Mouse (Mus musculus) adrenal gland, adult 8-10 months (tissue): ENCODE measurements around the gene Stk40. TPM values are rescaled to one million over a fixed set of nuclear protein-coding genes. Genes with fewer than 3 reads are reported as not detected.
A peak's percentile ranks its signal among the peaks of the same experiment; 100 is the strongest.
"Not testable (repeated sequence)": the region's sequence is repeated elsewhere in the genome, so short reads cannot be mapped to it uniquely, and the experiment has no call there.

Source experiments
- DNase-seq: peaks from one replicate; pipeline ENCODE4 v3.0.0; 2022
- total RNA-seq, 4 experiments: library from RNA; stranded (reverse); gene quantifications; 2 replicates each; pipeline ENCODE4 v1.2.4; 2022

The Stk40 gene
- 10 to 100 TPM; 33.9 to 38.7 (median 37.6) TPM for total RNA-seq

DNA sequence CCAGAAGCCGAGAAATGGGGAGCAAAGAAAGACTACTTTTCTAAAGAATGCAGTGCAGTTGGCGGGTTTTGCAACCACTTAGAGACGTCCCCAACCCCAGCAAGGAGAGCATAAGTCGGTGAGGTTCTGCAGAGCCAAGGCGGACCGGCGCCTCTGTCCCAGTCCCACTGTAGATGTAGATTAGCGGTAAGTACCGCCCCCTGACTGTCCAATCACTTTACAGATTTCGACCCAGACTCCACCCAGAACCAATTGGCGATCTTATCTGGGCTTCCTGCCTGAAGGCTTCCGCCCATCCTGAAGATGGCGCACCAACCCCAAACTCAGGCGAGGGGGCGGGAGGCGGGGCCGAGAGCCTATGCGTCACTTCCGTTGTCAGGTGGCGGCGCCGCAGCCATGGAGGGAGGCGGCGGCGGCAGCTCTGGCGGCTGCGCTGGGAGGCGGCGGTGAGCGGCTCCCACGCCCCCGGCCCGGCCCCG lies at the start of gene Stk40:
Gene Stk40 (plus strand): TSS at position 368 of the 479 bp plus-strand sequence.
- DNase-seq, result peak; percentile 95

DNA sequence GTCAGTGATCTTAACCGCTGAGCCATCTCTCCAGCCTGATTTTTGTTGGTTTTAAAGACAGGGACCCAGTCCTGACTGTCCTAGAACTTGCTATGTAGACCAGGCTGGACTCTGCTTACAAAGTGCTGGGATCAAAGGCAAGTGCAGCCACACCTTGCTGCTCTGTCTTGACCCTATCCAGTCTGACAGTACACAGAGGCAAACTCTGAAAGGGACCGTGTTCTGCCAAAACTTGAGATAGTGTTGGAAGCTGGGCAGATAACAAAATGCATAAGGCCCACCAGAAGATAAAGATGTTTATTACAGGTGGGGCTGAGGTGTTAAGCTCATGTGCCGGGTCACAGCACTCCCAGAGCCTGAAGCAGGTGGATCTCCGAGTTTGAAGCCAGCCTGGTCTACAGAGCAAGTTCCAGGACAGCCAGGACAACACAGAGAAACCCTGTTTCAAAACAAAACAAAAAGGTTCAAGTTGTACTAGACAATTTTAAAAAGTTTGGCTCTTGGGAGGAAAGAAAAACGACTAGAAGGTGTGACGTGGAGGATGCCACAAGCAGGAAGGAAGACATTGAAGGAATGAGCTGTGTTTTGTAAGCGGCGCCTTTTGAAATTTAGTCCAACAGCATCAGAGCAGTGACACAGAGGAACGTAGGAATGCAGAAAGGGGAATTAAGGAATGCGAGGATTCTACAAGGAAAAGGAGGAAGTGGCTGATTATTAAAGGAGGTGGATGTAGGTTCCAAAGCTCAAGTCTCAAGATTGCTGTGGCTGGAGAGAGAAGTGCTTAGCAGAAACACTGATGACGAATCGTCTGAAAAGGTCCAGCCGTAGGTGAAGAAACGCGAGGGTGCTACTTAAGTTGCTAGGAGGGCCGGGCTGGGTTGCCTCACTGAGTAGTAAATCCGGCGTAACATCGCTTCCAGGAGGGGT lies 46.3 kb upstream of the Stk40 start:
- no peak for DNase-seq

DNA sequence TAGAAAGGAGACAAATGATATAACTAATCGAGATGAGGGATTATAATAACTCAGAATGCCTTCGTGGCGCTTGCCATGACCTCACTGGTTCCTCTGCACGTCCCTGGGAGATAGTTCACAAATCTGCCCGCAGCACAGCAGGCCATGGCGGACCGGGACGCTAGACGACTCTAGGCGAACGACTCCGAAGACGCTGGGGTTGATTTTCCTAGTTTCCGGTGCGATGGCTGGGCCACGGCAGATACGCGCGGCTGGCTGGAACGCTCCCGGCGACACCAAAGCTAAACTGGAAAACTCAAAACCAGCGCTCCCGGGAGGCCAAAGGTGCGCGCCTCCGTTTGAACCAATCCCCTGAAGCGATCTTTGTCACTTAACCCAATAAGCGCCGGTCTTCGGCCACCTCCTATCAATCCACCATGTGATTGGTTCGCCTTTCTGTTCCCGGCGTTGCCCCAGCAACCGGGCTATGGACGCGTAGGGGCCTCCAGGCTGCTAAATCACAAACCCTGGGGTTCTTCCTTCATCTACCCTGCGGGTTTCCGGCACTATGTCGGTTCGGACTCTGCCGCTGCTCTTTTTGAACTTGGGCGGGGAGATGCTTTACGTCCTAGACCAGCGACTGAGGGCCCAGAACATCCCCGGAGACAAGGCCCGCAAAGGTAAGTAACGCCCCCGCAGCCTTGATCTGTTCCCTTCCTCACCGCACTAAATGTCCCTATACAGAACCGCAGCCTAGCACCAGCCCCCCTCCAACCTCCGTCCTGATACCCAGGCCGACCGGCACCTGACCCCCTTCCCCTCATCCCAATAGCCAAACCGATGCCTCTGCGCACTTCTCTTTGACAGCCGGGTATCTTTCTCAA lies 45.4 kb upstream of the Stk40 start, which contains the start of gene Oscp1:
Gene Oscp1 (plus strand): TSS at position 432 of the 863 bp plus-strand sequence.
- peak; percentile 90 for DNase-seq

DNA sequence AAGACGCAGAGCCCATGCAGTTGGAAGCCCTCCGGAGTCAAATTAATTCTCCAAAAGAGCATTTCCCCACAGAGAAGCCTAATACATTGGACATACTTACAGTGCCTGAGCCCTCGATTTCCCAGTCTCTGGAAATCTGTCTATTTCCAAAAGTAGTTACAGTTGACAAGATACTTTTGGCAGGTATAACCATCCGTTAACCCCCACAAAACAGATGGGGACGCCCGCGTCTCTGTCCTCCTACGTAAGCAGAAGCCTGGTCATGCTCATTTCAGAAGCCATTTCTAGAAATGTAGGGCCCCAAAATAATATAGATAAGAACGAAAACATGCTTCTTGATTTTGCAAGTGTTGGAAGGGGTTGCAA lies 44.8 kb upstream of the Stk40 start:
- no peak for DNase-seq

DNA sequence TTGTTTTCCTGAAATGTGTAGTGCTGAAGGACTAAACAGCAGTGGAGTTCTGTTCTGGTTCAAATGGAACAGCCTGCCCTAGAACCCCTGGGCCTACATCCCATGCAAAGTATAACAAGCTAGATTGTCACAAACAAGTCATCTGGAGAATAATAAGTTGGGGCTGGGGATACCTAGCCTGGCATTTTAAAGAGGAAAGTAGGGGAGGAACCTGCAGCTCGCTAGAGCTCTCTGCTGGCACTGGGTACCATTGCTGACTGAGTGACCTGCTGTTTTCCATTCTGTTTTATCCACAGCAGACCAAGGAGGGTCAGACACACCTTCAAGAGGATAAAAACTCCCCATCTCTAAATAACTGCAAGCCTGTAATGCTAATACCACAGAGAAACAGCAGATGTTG lies 40.9 kb upstream of the Stk40 start:
- DNase-seq, result no peak

DNA sequence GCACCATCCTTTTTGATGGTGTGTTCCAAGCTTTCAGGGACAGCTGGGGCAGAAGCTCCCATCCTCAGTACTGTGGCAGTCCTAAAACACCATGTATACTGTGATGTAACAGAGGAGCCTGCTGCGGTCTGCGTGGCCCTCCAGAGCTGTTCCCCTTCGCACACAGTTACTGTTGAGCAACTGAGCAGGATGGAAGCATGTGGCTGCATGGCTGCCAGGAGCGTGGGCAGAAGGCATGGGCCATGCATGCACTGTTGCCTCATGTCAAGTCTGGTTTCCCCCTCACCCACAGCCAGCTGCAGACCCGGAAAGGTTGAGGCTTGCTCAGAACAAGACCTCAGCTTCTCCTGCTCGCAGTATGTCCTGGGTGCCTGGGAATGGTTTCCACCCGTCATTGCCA lies 38.5 kb upstream of the Stk40 start:
- DNase-seq, result no peak

DNA sequence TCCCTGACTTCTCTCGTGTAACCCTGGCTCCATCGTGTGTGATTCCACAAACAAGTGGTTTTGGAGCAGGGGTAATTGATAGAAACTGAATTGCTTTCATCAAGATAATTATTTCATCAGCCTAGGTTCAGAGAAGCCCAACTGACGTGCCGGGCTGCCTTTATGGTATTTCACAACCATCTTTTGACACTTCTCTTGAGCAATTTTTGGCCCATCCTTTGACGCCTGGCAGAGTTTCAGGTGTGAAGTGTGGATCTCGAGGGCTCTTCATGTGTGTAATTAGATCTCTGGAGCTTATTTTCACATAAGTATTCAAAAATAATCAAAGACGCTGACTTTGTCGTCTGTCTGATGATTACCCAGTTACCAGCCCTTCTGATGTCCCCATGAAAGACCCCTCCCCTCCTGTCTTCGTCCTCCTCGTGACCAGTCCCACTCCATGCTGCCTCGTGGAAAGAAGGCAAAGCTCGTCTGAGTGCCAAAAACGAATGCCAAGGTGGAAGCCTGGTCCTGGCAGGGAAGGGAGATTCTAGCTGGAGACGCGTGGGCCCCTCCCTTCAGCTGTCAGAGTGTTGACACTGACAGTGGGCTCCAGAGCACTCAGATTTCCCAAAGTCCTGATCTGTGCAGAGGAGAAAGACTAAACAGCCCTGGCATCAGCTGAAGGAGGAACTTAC lies 36.2 kb upstream of the Stk40 start:
- no peak for DNase-seq

DNA sequence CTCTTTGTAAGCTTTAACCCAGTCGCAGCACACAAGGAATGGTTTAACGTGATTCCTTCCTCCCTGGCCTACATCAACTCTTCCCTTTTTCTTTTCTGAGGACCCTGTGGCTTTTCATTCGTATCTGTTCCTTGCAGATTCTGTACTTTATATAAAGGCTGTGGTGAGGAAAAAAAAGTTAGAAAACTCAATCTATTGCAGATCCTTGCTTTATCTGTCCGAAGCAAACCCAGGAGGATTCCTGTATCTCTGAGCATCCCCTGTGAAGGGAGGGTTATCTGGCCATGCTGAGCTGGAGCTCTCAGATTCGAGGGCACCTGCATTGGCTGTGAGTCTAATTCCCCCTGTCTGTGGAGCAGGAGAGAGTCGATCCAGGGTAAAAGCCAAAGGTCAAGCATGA lies 34.9 kb upstream of the Stk40 start:
- DNase-seq, result no peak

DNA sequence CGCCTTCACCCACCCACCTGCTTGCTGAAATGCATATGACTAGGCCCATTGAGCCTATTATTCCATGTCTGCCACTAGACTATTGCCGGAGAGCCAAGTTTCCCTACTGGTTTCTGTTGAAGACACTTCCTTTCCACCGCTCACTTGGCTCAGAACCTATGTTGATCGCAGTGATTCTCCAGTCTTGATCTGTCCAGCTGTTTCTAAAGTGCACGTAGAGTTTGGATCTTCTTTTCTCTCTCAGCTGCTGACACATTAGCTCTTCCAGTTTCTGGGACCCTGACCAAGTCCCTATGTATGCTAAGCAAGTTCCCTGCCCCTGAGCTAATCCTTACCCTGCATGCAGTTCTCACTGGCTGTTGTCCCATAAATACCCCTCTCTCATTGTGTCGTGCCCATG lies 25.9 kb upstream of the Stk40 start:
- no peak for DNase-seq

DNA sequence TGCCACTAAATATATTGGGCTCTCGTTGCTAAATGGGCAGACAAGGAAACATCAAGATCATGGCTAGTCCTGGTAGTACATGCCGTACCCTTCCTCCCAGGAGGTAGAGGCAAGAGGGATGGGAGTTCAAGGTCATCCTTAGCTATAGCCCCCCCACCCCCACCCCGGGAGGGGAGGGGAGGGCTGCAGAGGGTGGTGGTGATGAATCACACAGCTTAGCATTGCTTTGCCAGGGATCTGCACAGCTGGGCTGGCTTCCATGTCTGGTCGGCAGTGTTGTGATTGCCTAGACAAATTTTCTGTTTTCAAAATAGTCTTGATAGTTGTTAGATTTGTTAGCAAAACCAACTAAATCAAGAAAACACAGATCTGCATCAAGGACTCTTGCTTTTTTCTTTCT lies 24.5 kb upstream of the Stk40 start:
- DNase-seq, result no peak

DNA sequence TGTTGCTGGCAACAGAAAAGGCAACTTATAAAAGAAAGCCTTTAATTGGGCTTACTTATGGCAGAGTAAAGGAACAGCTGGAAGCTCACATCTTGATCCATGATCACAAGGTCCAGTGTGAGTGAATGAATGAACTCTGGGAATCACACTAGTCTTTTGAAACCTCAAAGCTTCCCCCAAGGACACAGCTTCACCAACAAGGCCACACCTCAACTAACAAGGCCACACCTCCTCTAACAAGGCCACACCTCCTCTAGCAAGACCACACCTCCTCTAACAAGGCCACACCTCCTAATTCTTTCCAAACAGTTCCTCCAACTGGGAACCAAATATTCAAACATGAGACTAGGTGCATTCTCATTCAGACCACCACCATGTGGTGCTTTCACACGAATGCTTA lies 22.2 kb upstream of the Stk40 start:
- no peak for DNase-seq

DNA sequence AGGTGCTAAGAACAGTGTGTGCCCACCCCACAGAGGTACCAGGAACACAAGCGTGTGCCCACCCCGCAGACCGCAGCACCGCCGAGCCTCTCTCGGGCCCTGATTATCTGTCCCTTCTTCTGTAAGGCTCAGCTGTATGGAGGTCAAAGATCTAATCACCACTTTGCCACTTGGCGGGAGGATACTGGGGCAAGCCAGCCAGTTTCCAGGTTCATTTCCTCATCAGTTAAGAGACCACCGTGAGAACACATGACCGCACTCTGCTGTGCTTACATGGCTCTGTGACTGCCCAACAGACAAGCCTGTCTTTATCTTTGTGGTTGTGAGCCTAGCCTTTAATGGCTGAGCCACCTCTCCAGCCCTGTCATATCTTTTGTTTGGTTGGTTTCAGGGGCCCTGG lies 20.7 kb upstream of the Stk40 start:
- no peak for DNase-seq

DNA sequence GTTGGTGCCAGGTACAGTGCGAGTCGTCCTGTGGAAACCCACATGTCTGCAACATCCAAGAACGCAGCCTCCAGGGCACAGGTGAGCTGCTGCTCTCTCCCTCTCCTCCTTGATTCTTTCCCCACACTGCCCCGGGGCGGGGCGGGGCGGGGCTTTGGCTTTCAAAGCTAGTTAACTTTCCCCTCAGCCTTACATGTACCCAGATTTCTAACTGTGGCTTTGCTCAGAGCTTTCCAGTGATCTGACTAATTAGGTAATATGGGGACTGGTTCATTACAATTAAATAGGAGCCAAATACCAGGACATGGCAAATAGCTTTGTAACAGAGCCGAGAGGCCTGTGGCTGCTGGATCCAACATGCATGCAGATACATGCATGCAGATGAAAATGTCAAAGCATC lies 19.4 kb upstream of the Stk40 start:
- DNase-seq, result no peak

DNA sequence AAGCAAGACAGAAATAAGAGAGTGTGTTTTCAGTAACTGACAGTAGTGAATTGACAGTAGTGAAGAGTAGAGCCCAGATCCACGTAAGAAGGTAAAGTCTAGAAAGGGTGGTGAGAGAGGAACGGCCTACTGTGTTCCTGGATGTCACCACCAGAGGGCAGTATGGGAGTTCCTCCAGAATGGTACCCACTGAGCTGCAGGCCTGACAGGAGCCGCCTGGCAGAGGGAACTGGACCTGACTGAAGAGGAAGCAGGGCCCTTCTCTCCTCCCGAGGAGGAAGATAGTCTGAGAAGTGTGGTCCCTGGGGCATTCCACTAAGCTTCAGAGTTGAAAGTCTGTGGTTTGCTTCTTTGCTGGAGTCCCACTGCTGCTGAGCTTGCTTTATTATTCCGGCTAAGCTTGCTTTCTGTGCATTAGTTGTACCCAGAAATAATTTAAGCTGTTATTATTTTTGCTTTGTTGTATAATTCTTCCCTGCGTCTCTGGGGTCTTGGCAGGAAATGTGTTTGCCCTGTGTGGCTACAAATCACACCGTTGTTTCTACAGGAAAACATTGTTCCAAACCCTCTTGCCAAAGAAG lies 17.7 kb upstream of the Stk40 start:
- DNase-seq, result peak; percentile 70

DNA sequence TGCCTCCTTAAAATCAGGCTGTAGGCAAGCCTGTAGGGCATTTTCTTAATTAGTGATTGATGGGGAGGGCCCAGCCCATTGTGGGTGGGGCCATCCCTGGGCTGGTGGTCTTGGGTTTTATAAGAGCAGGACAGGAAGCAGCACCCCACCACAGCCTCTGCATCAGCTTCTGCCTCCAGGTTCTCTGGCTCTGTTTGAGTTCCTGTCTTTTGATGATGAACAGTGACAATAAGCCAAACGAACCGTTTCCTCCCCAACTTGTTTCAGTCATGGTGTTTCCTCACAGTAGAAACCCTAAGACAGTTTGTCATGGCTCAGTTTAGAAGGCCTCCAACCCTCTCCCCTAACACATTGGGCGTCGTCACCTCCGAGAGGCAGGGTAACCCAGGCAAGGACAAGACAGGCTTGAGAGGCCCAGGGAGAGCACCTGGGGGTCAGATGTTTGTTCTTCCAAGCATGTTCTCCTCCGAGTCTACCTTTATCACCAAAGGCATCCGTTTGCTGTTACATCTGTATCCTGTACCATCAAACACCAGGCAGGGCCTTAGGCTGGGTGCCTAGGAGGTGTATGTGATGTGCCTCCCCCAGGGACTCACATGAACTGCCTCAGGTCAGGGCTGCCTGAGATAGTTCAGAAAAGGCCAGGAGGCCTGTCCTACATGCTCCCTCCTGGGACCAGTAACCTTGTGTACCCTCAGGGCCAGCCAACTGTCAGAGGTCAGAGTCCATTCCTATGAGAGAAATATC lies 13.5 kb upstream of the Stk40 start:
- DNase-seq, result no peak

DNA sequence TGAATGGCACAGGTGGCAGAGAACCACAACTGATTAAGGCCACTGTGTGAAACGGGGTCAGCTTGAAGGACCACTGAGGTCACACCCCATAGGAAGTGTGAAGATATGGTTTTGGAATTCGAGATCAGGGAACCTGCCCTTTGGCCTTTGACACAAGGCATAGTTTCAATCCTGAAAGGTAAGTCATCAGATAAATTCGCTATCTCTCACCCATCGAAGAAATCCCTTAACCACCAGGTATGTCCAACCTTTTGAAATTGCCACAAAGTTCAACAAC lies 13.0 kb upstream of the Stk40 start:
- no peak for DNase-seq

DNA sequence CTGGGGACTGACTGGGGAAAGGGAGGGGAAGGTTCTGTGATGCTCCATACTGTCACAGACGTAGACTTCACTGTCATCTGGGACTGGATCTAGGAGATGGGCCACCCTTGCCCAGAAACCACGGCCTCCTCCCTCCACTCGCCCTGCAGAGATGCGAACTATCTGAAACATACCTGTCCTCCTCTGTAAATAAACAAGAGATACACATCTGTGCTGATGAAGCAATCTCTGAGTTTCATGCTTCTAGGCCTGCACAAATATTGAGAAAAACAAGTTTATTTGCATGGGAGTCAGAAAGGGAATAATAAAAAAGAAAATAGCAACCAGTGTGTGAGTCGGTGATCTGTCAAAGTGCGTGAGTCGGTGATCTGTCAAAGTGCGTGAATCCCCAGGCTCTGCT lies 11.9 kb upstream of the Stk40 start:
- DNase-seq, result no peak

DNA sequence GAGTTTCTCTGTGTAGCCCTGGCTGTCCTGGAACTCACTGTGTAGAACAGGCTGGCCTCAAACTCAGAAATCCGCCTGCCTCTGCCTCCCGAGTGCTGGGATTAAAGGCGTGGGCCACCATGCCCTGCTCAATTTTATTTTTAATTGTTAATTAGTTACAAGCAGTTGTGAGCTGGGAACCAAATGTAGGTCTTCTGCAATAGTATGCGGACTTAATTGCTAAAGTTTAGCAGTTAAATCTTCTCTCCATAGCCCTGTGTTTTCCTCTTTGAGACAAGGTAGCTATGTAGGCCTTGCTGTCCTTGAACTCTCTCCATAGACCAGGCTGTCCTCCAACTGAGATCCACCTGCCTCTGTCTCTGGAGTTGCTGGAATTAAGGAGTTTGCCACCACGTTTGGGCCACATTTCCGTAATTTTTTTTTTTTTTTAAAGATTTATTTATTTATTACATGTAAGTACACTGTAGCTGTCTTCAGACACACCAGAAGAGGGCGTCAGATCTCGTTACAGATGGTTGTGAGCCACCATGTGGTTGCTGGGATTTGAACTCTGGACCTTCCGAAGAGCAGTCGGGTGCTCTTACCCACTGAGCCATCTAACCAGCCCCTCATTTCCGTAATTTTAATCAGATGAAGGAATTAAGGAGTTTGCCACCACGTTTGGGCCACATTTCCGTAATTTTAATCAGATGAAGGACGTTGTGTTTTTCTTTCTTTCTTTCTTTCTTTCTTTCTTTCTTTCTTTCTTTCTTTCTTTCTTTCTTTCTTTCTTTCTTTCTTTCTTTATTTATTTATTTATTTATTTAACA lies 7.9 kb upstream of the Stk40 start:
- not testable (repeated sequence) for DNase-seq

DNA sequence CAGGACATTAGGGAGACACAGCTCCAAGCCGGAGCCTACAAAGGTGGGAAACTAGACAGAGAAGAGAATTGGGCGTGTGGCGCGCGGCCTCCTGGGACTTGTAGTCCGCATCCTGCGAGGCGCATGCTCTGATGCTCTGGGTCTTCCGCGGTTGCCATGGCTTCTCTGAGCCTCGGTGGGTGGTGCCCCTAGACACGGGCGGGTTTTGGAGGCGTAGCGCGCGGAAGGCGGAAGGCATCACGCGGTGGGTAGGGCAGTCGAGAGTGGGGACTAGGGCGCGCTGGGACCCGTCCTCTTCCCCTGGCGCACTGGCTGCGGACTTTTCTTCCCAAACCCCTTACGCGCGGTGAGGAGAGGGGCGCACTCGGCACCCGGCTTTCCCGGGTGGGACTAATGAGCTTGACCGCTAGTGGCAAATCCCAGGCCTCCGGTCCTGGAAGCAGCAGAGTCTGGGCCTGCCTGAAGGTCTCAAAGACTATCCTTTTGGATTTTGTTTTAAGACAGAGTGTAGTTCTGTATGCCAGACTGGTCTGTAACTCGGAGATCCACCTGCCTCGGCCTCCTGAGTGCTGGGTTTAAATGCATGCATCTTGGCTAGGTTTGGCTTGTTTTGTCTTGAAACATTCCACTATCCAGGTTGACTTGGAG lies 7.2 kb upstream of the Stk40 start, which contains the start of gene Lsm10:
Gene Lsm10 (plus strand): TSS at position 160 of the 648 bp plus-strand sequence.
- DNase-seq, result peak; percentile 96

DNA sequence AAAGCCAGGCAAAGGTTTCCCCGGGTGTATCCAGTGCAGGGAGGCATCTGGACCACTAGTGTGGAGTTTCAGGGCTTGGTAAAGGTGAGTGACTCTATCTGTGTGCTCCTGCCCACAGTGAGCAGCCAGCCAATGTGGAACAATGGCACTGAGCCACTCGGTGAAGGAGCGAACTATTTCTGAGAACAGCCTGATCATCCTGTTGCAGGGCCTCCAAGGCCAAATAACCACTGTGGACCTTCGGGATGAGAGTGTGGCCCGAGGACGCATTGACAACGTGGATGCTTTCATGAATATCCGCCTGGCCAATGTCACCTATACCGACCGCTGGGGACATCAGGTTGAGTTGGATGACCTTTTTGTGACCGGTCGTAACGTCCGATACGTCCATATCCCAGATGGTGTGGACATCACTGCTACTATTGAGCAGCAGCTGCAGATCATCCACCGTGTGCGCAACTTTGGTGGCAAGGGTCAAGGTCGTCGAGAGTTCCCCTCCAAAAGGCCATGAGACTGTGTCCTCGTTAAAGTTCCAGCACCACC lies 6.0 kb upstream of the Stk40 start:
- no peak for DNase-seq
